25 mouse cellular contexts compared by ENCODE assay signal in the genomic region with DNA sequence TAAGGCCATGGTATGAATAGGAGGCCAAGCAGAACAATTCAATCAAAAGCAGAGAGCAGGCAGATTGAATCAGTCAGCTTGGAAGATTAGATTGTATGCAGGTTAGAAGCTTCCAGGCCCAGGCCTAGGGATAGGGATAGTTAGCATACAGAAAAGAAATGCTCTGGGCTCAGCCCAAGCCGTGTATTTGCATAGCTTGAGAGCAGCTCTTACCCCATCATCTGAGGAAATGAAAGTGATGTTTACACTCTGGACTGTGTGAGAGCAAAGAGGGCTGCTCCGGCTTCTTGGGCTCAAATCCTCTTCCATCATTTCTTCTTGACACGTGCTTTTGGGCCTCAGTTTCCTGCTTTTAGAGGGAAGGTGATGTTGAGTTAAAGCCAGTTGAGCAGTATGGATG. TPM values are rescaled to one million over a fixed set of nuclear protein-coding genes. Genes with fewer than 3 reads are reported as not detected.
"Had no signal": no experiment of that assay in that cellular context is flagged by ENCODE, and none has a peak within 500 bp of the region (broad histone marks: within the 10 kb centered on the region; RNA-seq: fewer than 3 reads in every experiment).

No protein-coding gene starts in this region.

- H3K27ac ChIP-seq: heart, adult 2 months; heart, embryonic 13.5 days; heart, embryonic 15.5 days; hindbrain, embryonic 13.5 days; hindbrain, embryonic 15.5 days; hindbrain, postnatal 0 days; kidney, embryonic 15.5 days; kidney, postnatal 0 days; limb, embryonic 13.5 days; limb, embryonic 15.5 days had no signal

- DNase-seq: gastrocnemius, postnatal 14 days; gastrocnemius, postnatal 36 days; heart, adult 11 months; heart, adult 2 months; heart, postnatal 14 days; heart, postnatal 36 days; kidney, adult 11 months; kidney, adult 2 months; kidney, adult 9 months; kidney, postnatal 14 days; kidney, postnatal 36 days had no signal

- H3K4me3 ChIP-seq: heart, adult 2 months; heart, embryonic 13.5 days; heart, embryonic 15.5 days; hindbrain, embryonic 13.5 days; hindbrain, embryonic 15.5 days; kidney, embryonic 15.5 days; limb, embryonic 13.5 days; limb, embryonic 15.5 days had no signal

- ATAC-seq: hindbrain, postnatal 0 days; intestine, embryonic 16.5 days had no signal

RNA-seq across cellular contexts. Expression of a gene that starts 56.7 kb away (rescaled TPM):
- total RNA-seq: gastrocnemius, adult 18-20 months; gastrocnemius, adult 8-10 months; gastrocnemius, postnatal 36 days; heart, postnatal 14 days; hematopoietic stem cell, adult 5-6 weeks; liver, adult 2 months had no signal
